Mouse (Mus musculus) erythroblast, embryonic 14.5 days (primary cell): Measurements from ENCODE around the gene Rab30.

ENCODE experiments used
- GATA1 ChIP-seq: IDR thresholded peaks from 2 replicates; pipeline ENCODE4 v1.6.1; 2012; ENCODE audit warnings: low read length, inconsistent platforms, mixed read lengths
- TAL1 ChIP-seq: IDR thresholded peaks from 3 replicates; pipeline ENCODE4 v1.6.1; 2012; ENCODE audit warnings: low read length, inconsistent platforms, mixed read lengths

- no peak for TF ChIP-seq TAL1
- TF ChIP-seq GATA1: no peak
These were observed 37.7 kb upstream of the Rab30 start for GRCm38 (mm10) chr7:92703661-92704060.
